Mouse (Mus musculus) left cerebral cortex, adult 11 months (tissue): ENCODE results near the gene Ankrd44.

Source experiments
- DNase-seq: peaks from one replicate; pipeline ENCODE4 v3.0.0; 2022; ENCODE audit warnings: low spot score

The Ankrd44 gene

GRCm38 (mm10) chr1:54757291-54757690 is 168.9 kb downstream of the Ankrd44 start:
- no peak for DNase-seq

GRCm38 (mm10) chr1:54755690-54756365 is 170.4 kb downstream of the Ankrd44 start:
- no peak for DNase-seq

GRCm38 (mm10) chr1:54749961-54750360 is 176.2 kb downstream of the Ankrd44 start:
- DNase-seq: no peak

- no peak for DNase-seq
Observed at GRCm38 (mm10) chr1:54749516-54749915, 176.7 kb downstream of the Ankrd44 start.

- no peak for DNase-seq
Observed at GRCm38 (mm10) chr1:54747785-54748420, 178.3 kb downstream of the Ankrd44 start.

GRCm38 (mm10) chr1:54745666-54746065 is 180.5 kb downstream of the Ankrd44 start:
- no peak for DNase-seq

- DNase-seq: no peak
Observed at GRCm38 (mm10) chr1:54744171-54744570, 182.0 kb downstream of the Ankrd44 start.

- no peak for DNase-seq
Observed at GRCm38 (mm10) chr1:54743072-54743471, 183.1 kb downstream of the Ankrd44 start.

- no peak for DNase-seq
Observed at GRCm38 (mm10) chr1:54740936-54741335, 185.3 kb downstream of the Ankrd44 start.

- no peak for DNase-seq
Observed at GRCm38 (mm10) chr1:54737472-54737871, 188.7 kb downstream of the Ankrd44 start.

- DNase-seq: peak; percentile 21
Observed at GRCm38 (mm10) chr1:54734917-54735664, 191.1 kb downstream of the Ankrd44 start.

GRCm38 (mm10) chr1:54729316-54729715 is 196.9 kb downstream of the Ankrd44 start:
- no peak for DNase-seq

- DNase-seq: no peak
Observed at GRCm38 (mm10) chr1:54726555-54726954, 199.6 kb downstream of the Ankrd44 start.

- peak; percentile 36 for DNase-seq
Observed at GRCm38 (mm10) chr1:54716921-54717320, 209.3 kb downstream of the Ankrd44 start.

GRCm38 (mm10) chr1:54715061-54715760 is 211.0 kb downstream of the Ankrd44 start:
- DNase-seq: no peak

- DNase-seq: peak; percentile 27
Observed at GRCm38 (mm10) chr1:54713231-54714173, 212.7 kb downstream of the Ankrd44 start.

- no peak for DNase-seq
Observed at GRCm38 (mm10) chr1:54711568-54711967, 214.6 kb downstream of the Ankrd44 start.

- DNase-seq: no peak
Observed at GRCm38 (mm10) chr1:54710550-54710949, 215.6 kb downstream of the Ankrd44 start.

GRCm38 (mm10) chr1:54707888-54708565 is 218.2 kb downstream of the Ankrd44 start:
- DNase-seq: no peak

- no peak for DNase-seq
Observed at GRCm38 (mm10) chr1:54707036-54707887, 218.9 kb downstream of the Ankrd44 start.
